Mouse (Mus musculus) G1E (cell line): ENCODE measurements around the gene Neurod4. TPM values are rescaled to one million over a fixed set of nuclear protein-coding genes. Genes with fewer than 3 reads are reported as not detected.
A peak's percentile ranks its signal among the peaks of the same experiment; 100 is the strongest.
"Not testable (repeated sequence)": the region's sequence is repeated elsewhere in the genome, so short reads cannot be mapped to it uniquely, and the experiment has no call there.

Source experiments
- ATAC-seq: 2 replicates; pipeline ENCODE4 v1.8.0; 2016; ENCODE audit warnings: mild to moderate bottlenecking; ENCODE audit not compliant: insufficient number of reproducible peaks, poor library complexity, low FRiP score, severe bottlenecking; ENCODE audit errors: extremely low read depth
- DNase-seq: peaks from one replicate; pipeline ENCODE4 v3.0.0; 2012; ENCODE audit warnings: low spot score
- H3K27me3 ChIP-seq: 2 replicates; pipeline ENCODE4 v1.6.1; 2012; ENCODE audit warnings: mild to moderate bottlenecking, low read length, inconsistent platforms; ENCODE audit not compliant: insufficient read depth
- H3K36me3 ChIP-seq: replicated peaks from 2 replicates; pipeline ENCODE3; 2012; ENCODE audit warnings: mild to moderate bottlenecking, inconsistent platforms
- H3K4me1 ChIP-seq: 2 replicates; pipeline ENCODE4 v1.6.1; 2012; ENCODE audit warnings: low read depth, low read length, inconsistent platforms, mixed read lengths; ENCODE audit not compliant: insufficient read depth
- H3K4me3 ChIP-seq: 2 replicates; pipeline ENCODE4 v1.5.1; 2012; ENCODE audit warnings: low read depth, mild to moderate bottlenecking, inconsistent platforms, low read length, moderate library complexity, mixed read lengths
- H3K9me3 ChIP-seq: replicated peaks from 2 replicates; pipeline ENCODE4 v1.6.1; 2012; ENCODE audit warnings: inconsistent platforms
- CTCF ChIP-seq: IDR thresholded peaks from 2 replicates; pipeline ENCODE4 v1.5.1; 2012; ENCODE audit warnings: low read depth, low read length, inconsistent platforms, mixed read lengths
- GATA1 ChIP-seq: IDR thresholded peaks from 2 replicates; pipeline ENCODE4 v1.6.1; 2012; ENCODE audit warnings: borderline replicate concordance, low read length, inconsistent platforms, mixed read lengths
- GATA2 ChIP-seq: IDR thresholded peaks from 2 replicates; pipeline ENCODE4 v1.6.1; 2012; ENCODE audit warnings: low read depth, low read length, inconsistent platforms, borderline replicate concordance
- POLR2AphosphoS5 ChIP-seq: IDR thresholded peaks from 2 replicates; pipeline ENCODE4 v1.6.1; 2012; ENCODE audit warnings: low read depth, low read length, inconsistent platforms; ENCODE audit not compliant: insufficient replicate concordance
- TAL1 ChIP-seq: conservative IDR thresholded peaks from 2 replicates; pipeline ENCODE4 v1.6.1; 2012; ENCODE audit warnings: low read depth, low read length, inconsistent platforms, mixed read lengths
- polyA plus RNA-seq: library from polyadenylated mRNA; stranded (reverse); fragments of >175 nt; gene quantifications from 2 replicates; pipeline ENCODE4 v1.2.3, GENCODE M21; 2012
- total RNA-seq, 2 experiments: library from RNA; stranded (forward) in 1 of 2; stranded (reverse) in 1 of 2; fragments of 200-1000 nt in 1 of 2; fragments of >200 nt in 1 of 2; fragmentation: Nextera tagmentation in 1 of 2; gene quantifications; 2 replicates each; pipeline ENCODE4 v1.2.3; 2014 to 2017

Gene Neurod4
- total and polyA plus RNA-seq, 3 experiments, result 0.60 TPM; not detected in 2

DNA sequence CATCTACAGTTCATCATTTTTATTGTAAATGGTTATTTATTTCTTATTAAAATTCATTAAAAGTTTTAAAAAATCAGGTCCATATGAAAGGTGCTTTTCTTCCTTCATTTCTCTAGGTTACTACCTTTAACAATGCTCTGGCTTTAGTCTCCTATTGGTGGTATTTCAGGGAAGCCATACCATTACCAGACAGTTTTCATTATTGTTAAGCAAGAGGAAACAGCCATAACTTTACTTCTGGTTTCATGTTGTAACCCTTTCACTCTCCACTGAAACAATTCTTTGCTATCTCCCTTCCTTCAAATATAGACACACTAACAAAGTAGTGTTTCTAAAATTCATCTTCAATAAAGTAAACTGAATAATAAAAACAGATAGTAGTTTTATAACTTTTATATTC is 35.8 kb upstream of the Neurod4 start:
- H3K4me1 ChIP-seq, result peaks cover 34% of the 10 kb centered on the region
- no peak for DNase-seq
- no peaks in the 10 kb centered on the region for H3K27me3 ChIP-seq
- no peak overlapping the region for H3K4me3 ChIP-seq
- TF ChIP-seq POLR2AphosphoS5, result no peak
- no peak for TF ChIP-seq CTCF
- TF ChIP-seq TAL1, result no peak
- TF ChIP-seq GATA2, result no peak
- no peak for TF ChIP-seq GATA1
- ATAC-seq, result no peak
- no peaks in the 10 kb centered on the region for H3K36me3 ChIP-seq
- no peaks in the 10 kb centered on the region for H3K9me3 ChIP-seq

DNA sequence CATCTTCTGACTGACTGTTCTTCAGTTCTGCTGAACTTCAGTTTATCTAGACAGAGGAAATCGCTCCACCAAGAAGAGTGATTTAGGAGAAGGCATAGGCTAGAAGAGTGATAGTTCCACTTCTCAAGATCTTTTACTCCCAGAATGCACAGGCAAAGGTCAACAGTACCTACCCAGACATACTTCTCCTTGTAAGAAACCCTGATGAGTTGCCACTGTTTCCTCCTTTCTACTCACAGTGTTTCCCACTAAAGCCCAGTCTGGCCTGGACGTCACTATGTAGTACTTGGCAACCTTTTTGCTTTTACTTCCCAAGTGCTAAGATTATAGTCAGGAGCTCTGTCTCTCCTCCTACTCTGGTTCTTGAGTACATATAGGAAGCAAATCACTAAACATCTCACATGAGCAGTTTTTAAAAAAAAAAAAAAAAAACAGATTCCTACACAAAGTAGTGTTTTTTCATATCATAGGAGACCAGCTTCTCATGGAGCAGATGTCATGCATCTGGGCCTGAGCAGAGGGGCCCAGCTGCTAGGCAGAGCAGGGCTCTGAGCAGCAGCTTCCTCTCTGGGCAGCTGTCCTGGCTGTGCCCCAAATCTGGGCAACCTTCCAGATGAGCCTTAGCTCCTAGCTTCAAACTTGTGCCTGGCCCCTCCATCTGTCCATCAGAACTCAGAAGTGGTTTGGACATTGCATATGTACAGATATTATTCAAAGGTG is 34.2 kb upstream of the Neurod4 start:
- TF ChIP-seq GATA2 (no peak), TAL1 (peak; percentile 31; the same call in 1 of the 2 replicates)
- Histone ChIP-seq H3K27me3 (no peaks in the 10 kb centered on the region), H3K9me3 (no peaks in the 10 kb centered on the region), H3K4me3 (no peak overlapping the region), H3K36me3 (no peaks in the 10 kb centered on the region), H3K4me1 (peaks cover 22% of the 10 kb centered on the region)
- no peak for DNase-seq
- ATAC-seq, result peak; percentile 76

DNA sequence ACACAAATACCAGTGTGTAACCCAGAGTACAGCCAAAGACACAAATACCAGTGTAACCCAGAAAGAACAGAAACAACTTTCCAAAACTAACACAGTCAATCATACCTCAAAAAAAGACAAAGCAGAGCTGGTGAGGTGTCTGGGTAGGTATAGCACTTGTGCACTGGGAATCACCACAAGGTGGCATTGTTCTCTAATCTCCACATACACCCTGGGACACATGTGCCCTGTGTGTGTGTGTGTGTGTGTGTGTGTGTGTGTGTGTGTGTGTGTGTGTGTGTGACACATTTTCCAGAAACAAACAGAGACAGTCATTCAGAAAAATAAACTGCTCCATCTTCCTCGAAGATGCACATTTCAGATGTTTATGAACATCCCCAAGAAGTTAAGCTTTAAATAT is 33.5 kb upstream of the Neurod4 start:
- Histone ChIP-seq H3K4me3 (no peak overlapping the region), H3K4me1 (peaks cover 16% of the 10 kb centered on the region), H3K27me3 (no peaks in the 10 kb centered on the region), H3K36me3 (no peaks in the 10 kb centered on the region), H3K9me3 (no peaks in the 10 kb centered on the region)
- TF ChIP-seq TAL1, result no peak
- peak; percentile 25; the same call in 1 of the 2 replicates for TF ChIP-seq CTCF
- peak; percentile 69 for ATAC-seq
- DNase-seq, result no peak

DNA sequence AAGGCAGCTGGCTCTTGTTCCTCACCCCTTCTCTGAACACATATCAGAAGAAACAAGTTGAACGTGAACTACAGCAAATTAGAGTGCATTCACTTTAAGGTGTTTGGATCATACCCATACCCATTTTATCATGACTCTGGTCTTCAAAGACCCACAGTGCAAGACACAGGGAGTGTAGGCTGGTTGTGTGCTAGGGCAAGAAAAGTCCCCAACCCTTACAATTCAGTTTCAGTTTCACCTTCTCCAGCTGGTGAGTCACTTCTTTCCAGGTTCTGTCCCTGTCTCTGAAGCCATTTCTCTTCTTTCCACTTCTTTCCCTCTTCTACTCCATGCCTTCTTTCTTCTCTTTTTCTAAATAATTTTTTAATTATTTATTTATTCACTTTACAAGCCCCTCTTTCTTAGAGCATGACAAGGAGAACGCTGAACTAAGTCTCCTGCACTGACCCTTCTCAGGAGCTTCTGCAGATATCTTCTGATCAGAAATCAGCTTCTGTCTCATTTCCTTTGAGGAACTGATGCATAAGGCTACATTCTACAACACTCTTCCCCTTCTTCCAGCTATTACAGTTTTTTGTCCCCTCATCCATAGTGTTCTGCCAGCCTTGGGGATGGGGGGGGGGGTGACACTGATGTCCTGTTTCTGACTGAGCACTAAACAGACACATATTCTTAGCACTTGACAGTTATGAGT is 31.6 kb upstream of the Neurod4 start:
- peaks cover 12% of the 10 kb centered on the region for H3K4me1 ChIP-seq
- no peaks in the 10 kb centered on the region for H3K9me3 ChIP-seq
- ATAC-seq (peak; percentile 25; the same call in 1 of the 2 replicates), DNase-seq (no peak)
- no peaks in the 10 kb centered on the region for H3K36me3 ChIP-seq
- H3K4me3 ChIP-seq, result no peak overlapping the region; the same call in 1 of the 2 replicates
- H3K27me3 ChIP-seq, result no peaks in the 10 kb centered on the region
- TF ChIP-seq GATA2 (no peak), TAL1 (no peak), GATA1 (no peak), CTCF (no peak)

DNA sequence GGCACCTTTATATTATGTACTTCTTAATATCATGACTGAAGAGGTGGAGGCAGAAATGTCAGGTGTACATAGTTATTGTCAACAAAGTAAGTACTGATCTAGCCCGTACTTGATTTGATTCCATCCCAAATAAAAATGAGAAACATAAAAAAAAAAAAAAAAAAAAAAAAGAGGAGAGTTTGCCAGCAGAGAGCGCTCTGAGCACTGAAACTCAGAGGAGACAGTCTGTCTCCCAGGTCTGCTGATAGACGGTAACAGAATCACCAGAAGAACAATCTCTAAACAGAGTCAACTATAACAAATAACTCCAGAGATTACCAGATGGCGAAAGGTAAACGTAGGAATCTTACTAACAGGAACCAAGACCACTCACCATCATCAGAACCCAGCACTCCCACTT is 24.1 kb upstream of the Neurod4 start:
- not testable (repeated sequence) for H3K4me3 ChIP-seq, H3K36me3 ChIP-seq, H3K9me3 ChIP-seq, DNase-seq, ATAC-seq, H3K4me1 ChIP-seq, H3K27me3 ChIP-seq

DNA sequence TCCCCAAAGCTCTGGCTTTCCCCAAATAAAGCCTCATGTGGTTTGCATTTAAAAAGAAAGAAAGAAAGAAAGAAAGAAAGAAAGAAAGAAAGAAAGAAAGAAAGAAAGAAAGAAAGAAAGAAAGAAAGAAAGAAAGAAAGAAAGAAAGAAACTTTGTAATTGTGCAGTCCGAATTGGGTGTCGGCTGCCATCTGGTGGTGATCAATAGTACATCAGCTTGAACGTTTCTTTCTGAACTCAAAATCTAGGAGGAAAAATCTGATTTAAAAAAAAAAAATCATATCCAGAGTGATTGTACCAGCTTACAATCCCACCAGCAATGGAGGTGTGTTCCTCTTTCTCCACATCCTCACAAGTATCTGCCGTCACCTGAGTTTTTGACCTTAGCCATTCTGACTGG is 18.7 kb upstream of the Neurod4 start:
- not testable (repeated sequence) for H3K27me3 ChIP-seq, ATAC-seq, DNase-seq, H3K36me3 ChIP-seq, H3K4me1 ChIP-seq, H3K9me3 ChIP-seq, H3K4me3 ChIP-seq

DNA sequence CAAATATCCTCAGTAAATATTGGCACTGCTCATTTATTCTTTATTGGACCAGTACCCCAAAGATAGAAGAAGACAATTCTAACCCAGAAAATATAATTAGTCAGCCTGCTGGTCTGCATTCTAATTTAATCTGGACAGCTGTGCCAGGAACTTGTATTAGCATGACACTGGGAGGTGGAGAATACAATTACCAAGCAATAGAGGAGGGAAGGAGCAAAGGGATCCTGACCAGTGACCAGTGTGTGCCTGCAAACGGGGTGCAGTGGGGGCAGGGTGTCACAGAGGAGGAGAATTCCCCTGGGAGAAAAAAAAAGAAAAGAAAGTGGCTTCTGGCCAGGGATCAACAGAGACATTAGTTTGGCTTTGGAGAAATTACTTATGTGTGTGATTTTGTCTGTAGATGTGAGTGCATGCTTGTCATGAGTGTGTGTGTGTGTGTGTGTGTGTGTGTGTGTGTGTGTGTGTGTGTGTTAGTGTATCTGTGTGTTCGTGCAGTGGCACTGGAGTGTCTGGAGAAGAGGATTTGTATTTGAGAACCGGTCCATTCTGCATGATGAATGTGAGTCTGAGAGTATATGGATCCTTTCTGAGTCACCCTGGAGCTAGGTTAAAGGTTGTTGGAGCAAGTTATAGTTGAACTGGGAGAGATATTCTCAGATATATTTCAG is 13.8 kb upstream of the Neurod4 start:
- ATAC-seq, result no peak

More for the DNA sequence above, 13.8 kb upstream of the Neurod4 start:
- DNase-seq, result no peak
- Histone ChIP-seq H3K4me3 (no peak overlapping the region), H3K9me3 (no peaks in the 10 kb centered on the region), H3K36me3 (no peaks in the 10 kb centered on the region), H3K4me1 (no peaks in the 10 kb centered on the region), H3K27me3 (no peaks in the 10 kb centered on the region)
- no peak for TF ChIP-seq CTCF
- TF ChIP-seq POLR2AphosphoS5, result no peak
